ENCODE assay signal across 23 mouse cellular contexts in the genomic region with DNA sequence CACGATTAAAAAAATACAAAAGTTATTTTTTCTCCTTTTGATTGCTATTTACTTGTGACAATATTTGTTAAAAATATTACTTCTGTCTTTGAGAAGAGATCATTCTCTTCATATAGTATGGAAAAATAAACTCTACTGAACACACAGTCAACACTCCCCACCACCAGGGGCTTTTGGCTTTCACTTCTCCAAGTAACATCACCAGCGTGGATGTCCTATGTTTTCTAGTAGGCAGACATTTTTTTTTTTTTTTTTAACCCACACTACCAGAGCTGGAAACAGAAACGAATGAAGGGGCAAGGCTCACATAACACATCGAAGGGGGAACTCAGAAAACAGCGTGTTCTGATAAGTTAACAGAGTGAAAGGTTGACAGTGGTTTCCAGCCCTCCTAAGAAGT.
DNase-seq lines count a peak whose midpoint lies in the region; ATAC-seq and TF ChIP-seq lines count a peak whose summit lies in the region.
"Had no signal": no experiment of that assay in that cellular context is flagged by ENCODE, and none has a peak within 500 bp of the region (broad histone marks: within the 10 kb centered on the region; RNA-seq: fewer than 3 reads in every experiment).

No protein-coding gene starts in this region.

- H3K4me2 ChIP-seq in intestine, postnatal 0 days (replicated peaks; ENCODE audit: low read depth): no peak overlapping the region
- no peak overlapping the region for H3K4me2 ChIP-seq in intestine, embryonic 16.5 days (ENCODE audit: low read depth, low read length)
- H3K4me2 ChIP-seq in lung, embryonic 14.5 days: no peak overlapping the region
- H3K4me2 ChIP-seq in embryonic facial prominence, embryonic 14.5 days (ENCODE audit: low read depth, low read length): no peak overlapping the region
- no peak overlapping the region for H3K4me2 ChIP-seq in midbrain, embryonic 13.5 days (replicated peaks)
- H3K4me2 ChIP-seq: embryonic facial prominence, embryonic 12.5 days; forebrain, embryonic 13.5 days; heart, embryonic 13.5 days; hindbrain, embryonic 12.5 days had no signal

- no peak overlapping the region; the same call in 1 of the 2 replicates for H3K27ac ChIP-seq in intestine, postnatal 0 days (ENCODE audit: low read depth, low read length)
- no peak overlapping the region for H3K27ac ChIP-seq in intestine, embryonic 16.5 days (ENCODE audit: low read length)
- peak overlapping the region; percentile 91 for H3K27ac ChIP-seq in lung, embryonic 14.5 days (ENCODE audit: low read depth)
- H3K27ac ChIP-seq in embryonic facial prominence, embryonic 14.5 days (replicated peaks; ENCODE audit: low read depth, low read length): peak overlapping the region; percentile 87
- no peak overlapping the region for H3K27ac ChIP-seq in midbrain, embryonic 13.5 days
- H3K27ac ChIP-seq: forebrain, embryonic 13.5 days; hindbrain, embryonic 12.5 days had no signal

- peak; percentile 52 for DNase-seq in lung, embryonic 14.5 days
- DNase-seq in lung, postnatal 10 days: no peak
- DNase-seq in A20 (ENCODE audit: low read depth, low spot score): peak; percentile 14
- DNase-seq in embryonic facial prominence, embryonic 14.5 days (ENCODE audit: low spot score): no peak
- DNase-seq in urinary bladder, postnatal 14 days (ENCODE audit: low spot score): no peak
- DNase-seq: adrenal gland, postnatal 10 days; cerebellum, adult 11 months; cerebellum, adult 8-10 months; cerebellum, postnatal 14 days; embryo, embryonic 11 days; forebrain, postnatal 0 days; gastrocnemius, adult 2 months; gastrocnemius, postnatal 25 days; heart, postnatal 36 days had no signal

- no peak overlapping the region for H3K9ac ChIP-seq in intestine, postnatal 0 days (ENCODE audit: low read depth, low read length)
- no peak overlapping the region for H3K9ac ChIP-seq in intestine, embryonic 16.5 days (ENCODE audit: low read depth, low read length)
- no peak overlapping the region for H3K9ac ChIP-seq in lung, embryonic 14.5 days
- H3K9ac ChIP-seq in embryonic facial prominence, embryonic 14.5 days (ENCODE audit: low read depth, low read length): no peak overlapping the region; the same call in 1 of the 2 replicates
- no peak overlapping the region for H3K9ac ChIP-seq in midbrain, embryonic 13.5 days (replicated peaks)
- H3K9ac ChIP-seq: embryonic facial prominence, embryonic 12.5 days; forebrain, embryonic 13.5 days; forebrain, postnatal 0 days; hindbrain, embryonic 12.5 days had no signal

- H3K9me3 ChIP-seq in intestine, postnatal 0 days (ENCODE audit: control insufficient read depth): no peaks in the 10 kb centered on the region
- H3K9me3 ChIP-seq in intestine, embryonic 16.5 days (ENCODE audit: control insufficient read depth, low read length): no peaks in the 10 kb centered on the region
- H3K9me3 ChIP-seq in lung, embryonic 14.5 days (ENCODE audit: low read depth, low read length): no peaks in the 10 kb centered on the region
- H3K9me3 ChIP-seq in embryonic facial prominence, embryonic 14.5 days (ENCODE audit: control insufficient read depth, low read length): no peaks in the 10 kb centered on the region
- H3K9me3 ChIP-seq in midbrain, embryonic 13.5 days: no peaks in the 10 kb centered on the region
- H3K9me3 ChIP-seq: embryonic facial prominence, embryonic 12.5 days; forebrain, embryonic 13.5 days; heart, embryonic 13.5 days; hindbrain, embryonic 12.5 days had no signal

- H3K27me3 ChIP-seq in intestine, postnatal 0 days (replicated peaks; ENCODE audit: control insufficient read depth, insufficient read depth, low read length): no peaks in the 10 kb centered on the region
- H3K27me3 ChIP-seq in intestine, embryonic 16.5 days (replicated peaks; ENCODE audit: control insufficient read depth, insufficient read depth, low read length): no peaks in the 10 kb centered on the region
- no peaks in the 10 kb centered on the region for H3K27me3 ChIP-seq in lung, embryonic 14.5 days (ENCODE audit: insufficient read depth, low read length)
- no peaks in the 10 kb centered on the region for H3K27me3 ChIP-seq in embryonic facial prominence, embryonic 14.5 days (replicated peaks; ENCODE audit: control insufficient read depth, insufficient read depth, low read length)
- H3K27me3 ChIP-seq in midbrain, embryonic 13.5 days: no peaks in the 10 kb centered on the region
- H3K27me3 ChIP-seq: embryonic facial prominence, embryonic 12.5 days; forebrain, embryonic 13.5 days; heart, embryonic 13.5 days; hindbrain, embryonic 12.5 days had no signal

- TF ChIP-seq CTCF in intestine, postnatal 0 days (IDR thresholded peaks at IDR 0.05; ENCODE audit: low read depth): 0 out of 2 replicates have a peak, but pooled peaks have one; percentile 13
- peak; percentile 25; the same call in 1 of the 2 replicates for TF ChIP-seq CTCF in lung, embryonic 14.5 days (IDR thresholded peaks at IDR 0.05; ENCODE audit: low read depth)

- H3K4me3 ChIP-seq in intestine, postnatal 0 days (ENCODE audit: low read depth, low read length): no peak overlapping the region
- no peak overlapping the region for H3K4me3 ChIP-seq in intestine, embryonic 16.5 days (ENCODE audit: low read length)
- H3K4me3 ChIP-seq in lung, embryonic 14.5 days (ENCODE audit: low read depth, low read length): no peak overlapping the region
- H3K4me3 ChIP-seq in embryonic facial prominence, embryonic 14.5 days (ENCODE audit: low read depth, low read length): no peak overlapping the region
- H3K4me3 ChIP-seq in midbrain, embryonic 13.5 days (replicated peaks): no peak overlapping the region
- H3K4me3 ChIP-seq: embryonic facial prominence, embryonic 12.5 days; forebrain, embryonic 13.5 days; gastrocnemius, adult 2 months; heart, embryonic 13.5 days; hindbrain, embryonic 12.5 days had no signal

- 76% methylated on average over 5 of the region's 5 CpGs for WGBS in intestine, postnatal 0 days
- WGBS in intestine, embryonic 16.5 days: 77% methylated on average over 5 of the region's 5 CpGs
- 54% methylated on average over 5 of the region's 5 CpGs for WGBS in lung, embryonic 14.5 days
- 79% methylated on average over 5 of the region's 5 CpGs for WGBS in embryonic facial prominence, embryonic 14.5 days
- WGBS in midbrain, embryonic 13.5 days: 90% methylated on average over 5 of the region's 5 CpGs

- no peak for ATAC-seq in intestine, postnatal 0 days
- ATAC-seq in intestine, embryonic 16.5 days: no peak
- ATAC-seq in lung, embryonic 14.5 days (ENCODE audit: insufficient read depth): no peak
- no peak for ATAC-seq in embryonic facial prominence, embryonic 14.5 days (ENCODE audit: low read depth)
- no peak for ATAC-seq in midbrain, embryonic 13.5 days
- ATAC-seq: CD4-positive, CD25-positive, alpha-beta regulatory T cell, adult 4 months; forebrain, embryonic 13.5 days; forebrain, postnatal 0 days; hindbrain, embryonic 16.5 days had no signal

- H3K4me1 ChIP-seq in intestine, postnatal 0 days (replicated peaks; ENCODE audit: control insufficient read depth, insufficient read depth, low read length): no peaks in the 10 kb centered on the region
- H3K4me1 ChIP-seq in intestine, embryonic 16.5 days (ENCODE audit: control insufficient read depth, insufficient read depth, low read length): peaks cover 22% of the 10 kb centered on the region
- peaks cover 24% of the 10 kb centered on the region for H3K4me1 ChIP-seq in lung, embryonic 14.5 days (ENCODE audit: insufficient read depth)
- peaks cover 45% of the 10 kb centered on the region for H3K4me1 ChIP-seq in embryonic facial prominence, embryonic 14.5 days (ENCODE audit: control insufficient read depth, insufficient read depth, low read length)
- H3K4me1 ChIP-seq in midbrain, embryonic 13.5 days (replicated peaks): peaks cover 18% of the 10 kb centered on the region; the same call in 1 of the 2 replicates

- H3K36me3 ChIP-seq in intestine, postnatal 0 days (ENCODE audit: control insufficient read depth, insufficient read depth): no peaks in the 10 kb centered on the region
- H3K36me3 ChIP-seq in intestine, embryonic 16.5 days (ENCODE audit: control insufficient read depth, insufficient read depth, low read length): no peaks in the 10 kb centered on the region
- H3K36me3 ChIP-seq in lung, embryonic 14.5 days (ENCODE audit: insufficient read depth): no peaks in the 10 kb centered on the region
- H3K36me3 ChIP-seq in embryonic facial prominence, embryonic 14.5 days (ENCODE audit: control insufficient read depth, insufficient read depth, low read length): peaks cover 3% of the 10 kb centered on the region; the same call in 1 of the 2 replicates
- H3K36me3 ChIP-seq in midbrain, embryonic 13.5 days: peaks cover 8% of the 10 kb centered on the region; the same call in 1 of the 2 replicates
- H3K36me3 ChIP-seq: embryonic facial prominence, embryonic 12.5 days had no signal

Comparison
In these comparisons a context has a peak if more than half of its experiments do, and no peak if none do; other contexts are left out.
1. DNase-seq: peak in lung, embryonic 14.5 days (single experiment) and A20 (single experiment); none in lung, postnatal 10 days (single experiment), embryonic facial prominence, embryonic 14.5 days (single experiment) and urinary bladder, postnatal 14 days (single experiment).
2. H3K27ac ChIP-seq: peak in lung, embryonic 14.5 days (single experiment) and embryonic facial prominence, embryonic 14.5 days (single experiment); none in intestine, postnatal 0 days (single experiment), intestine, embryonic 16.5 days (single experiment) and midbrain, embryonic 13.5 days (single experiment).